Mouse (Mus musculus): ENCODE data around the gene Zfp408.
A peak's percentile ranks its signal among the peaks of the same experiment; 100 is the strongest.

Gene Zfp408

DNA sequence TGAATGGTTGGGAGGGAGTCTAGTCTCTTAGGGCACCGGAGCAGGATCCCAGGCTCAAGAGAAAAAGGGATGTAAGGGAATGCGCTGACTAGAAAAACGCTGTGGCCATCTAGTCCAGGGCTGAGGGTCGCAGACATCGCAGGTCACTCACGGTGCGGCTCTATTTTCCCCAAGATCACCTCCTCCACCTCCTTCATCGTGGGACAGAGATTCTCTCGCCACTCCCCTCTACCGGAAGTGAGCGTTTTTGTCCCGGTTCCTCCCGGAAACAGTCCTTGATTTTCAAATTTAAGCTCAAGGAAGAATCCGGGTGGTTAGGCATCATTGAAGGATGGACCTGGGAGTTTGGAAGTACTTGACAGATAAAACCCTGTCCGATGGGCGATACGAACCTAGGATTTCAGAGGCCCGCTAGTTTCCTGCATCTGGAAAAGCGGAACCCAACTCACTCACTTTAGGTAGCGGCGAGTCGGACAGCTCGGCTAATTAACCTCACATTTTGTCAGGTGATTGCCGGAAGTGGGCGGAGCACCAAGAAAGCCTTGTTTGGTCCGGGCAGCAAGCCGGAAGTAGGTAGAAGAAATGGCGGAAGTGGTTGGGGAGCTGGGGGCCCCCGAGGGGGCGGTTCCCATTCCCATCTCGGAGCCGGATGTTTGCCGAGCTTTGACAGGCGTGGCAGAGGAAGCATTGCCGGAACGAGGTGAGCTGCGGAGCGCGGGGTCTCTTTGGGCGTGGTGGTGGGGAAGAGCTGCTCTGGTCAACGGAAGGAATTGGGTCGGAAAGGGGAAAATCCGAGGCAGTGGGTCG is at the start of gene Zfp408, which contains the start of gene Arhgap1:
Zfp408 (minus strand) TSS at position 239 of the 807 bp plus-strand sequence.
Arhgap1 (plus strand) TSS at position 308 of the 807 bp plus-strand sequence.
- peak; percentile 98 for DNase-seq

DNA sequence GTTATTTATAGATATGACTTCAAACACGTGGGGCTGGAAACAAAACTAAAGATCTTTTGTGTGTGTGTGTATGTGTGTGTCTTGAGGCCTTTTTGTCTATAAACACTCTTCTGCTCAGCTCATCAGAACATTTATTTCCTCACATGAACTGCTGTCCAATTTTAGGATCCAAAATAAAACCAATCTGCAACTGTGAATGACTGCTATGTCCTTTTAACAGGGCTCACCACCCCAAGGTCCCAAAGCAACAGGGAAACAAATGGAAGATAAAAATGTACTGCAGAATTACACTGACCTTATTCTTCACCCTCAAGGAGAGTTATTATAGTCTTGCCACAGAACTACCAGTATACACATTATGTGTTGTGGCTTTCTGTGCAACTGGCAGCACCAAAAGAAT is 49.6 kb upstream of the Zfp408 start:
- no peak for DNase-seq

DNA sequence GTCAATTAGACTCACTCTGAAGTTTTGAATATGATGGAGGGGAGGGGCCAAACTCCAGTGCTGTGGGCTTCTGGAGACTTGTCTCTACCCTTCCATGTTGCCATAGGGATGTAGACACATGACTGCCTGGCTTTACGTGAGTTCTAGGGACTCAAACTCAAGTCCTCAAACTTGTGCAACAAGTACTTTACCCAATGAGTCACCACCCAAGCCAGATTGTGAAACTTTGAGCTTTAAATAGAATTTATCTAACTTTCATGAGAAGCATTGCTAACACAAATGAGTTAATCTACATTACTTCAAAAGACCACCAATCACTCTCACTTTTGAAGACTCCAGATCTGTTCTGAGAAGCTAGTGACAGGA is 46.6 kb upstream of the Zfp408 start:
- DNase-seq = no peak

DNA sequence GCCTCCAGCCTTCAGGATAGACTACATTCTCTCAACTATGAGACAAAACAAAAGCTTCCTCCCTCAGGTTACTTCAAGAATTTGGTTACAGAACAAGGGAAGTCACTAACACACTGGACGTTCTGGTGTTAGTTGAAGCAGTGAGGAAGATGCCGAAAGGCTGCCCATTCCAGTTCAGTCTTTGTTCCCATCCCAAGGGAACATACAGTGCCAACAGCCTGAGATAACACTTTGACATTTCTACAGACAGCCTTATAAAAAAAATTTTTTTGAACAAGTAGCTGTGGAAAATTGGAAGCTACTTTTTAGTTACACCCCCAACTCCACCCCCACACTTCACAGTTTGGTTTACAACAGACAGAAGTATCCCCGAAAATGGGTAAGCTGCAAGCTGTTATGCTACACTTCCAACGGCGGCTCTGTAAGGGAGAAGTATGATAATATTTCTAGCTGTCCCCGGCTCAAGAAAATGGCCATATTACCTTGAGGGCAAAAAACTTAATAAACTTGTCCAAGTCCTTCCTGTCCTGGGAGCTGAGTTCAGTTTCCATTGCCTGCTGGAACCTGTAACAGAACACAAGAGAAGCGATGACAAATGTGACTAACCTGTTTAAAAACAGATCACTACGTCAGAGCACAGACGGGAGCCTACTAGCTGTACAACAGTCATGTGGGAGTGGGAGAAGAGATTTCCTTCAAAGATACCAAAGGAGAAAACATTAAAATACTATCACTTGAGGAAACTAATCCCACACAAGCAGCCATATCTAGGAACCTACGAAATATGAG is 46.0 kb upstream of the Zfp408 start:
- no peak for DNase-seq

DNA sequence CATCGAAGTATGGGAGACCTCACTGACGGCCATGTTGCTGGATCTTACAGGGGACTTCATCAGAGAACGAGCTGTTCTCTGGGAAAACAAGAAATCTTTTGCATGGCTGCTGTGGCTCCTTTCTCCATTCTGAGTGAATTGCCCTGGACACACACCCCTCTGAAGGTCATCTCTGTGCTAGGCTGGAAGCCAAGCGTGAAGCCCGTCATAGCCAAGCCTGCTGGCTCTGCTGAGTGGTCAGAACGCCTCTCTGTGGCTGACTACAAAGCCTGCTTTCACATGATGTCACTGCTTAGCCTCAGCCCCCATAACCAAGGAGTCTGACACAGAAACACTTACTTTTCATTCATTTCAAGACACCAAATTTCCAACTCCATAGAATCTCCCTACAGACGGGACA is 39.9 kb upstream of the Zfp408 start:
- DNase-seq = no peak

DNA sequence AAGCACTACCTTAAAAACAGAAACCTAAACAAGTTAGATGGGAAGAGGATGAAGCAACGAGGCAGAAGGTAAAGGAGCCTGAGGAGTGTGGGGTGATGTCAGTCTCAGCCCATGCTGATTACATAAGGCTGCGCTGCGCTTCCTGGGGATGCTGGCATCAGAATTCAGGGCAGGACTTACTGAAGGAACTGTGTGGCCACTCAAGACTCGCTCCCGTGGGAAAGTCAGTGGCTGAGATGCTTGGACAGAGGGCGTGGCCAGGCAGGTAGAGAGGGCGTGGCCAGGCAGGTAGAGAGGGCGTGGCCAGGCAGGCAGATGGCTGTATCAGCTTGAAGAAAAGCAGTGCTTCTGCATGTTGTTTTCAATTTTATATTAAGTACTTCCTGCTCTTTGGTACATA is 34.3 kb upstream of the Zfp408 start:
- no peak for DNase-seq

DNA sequence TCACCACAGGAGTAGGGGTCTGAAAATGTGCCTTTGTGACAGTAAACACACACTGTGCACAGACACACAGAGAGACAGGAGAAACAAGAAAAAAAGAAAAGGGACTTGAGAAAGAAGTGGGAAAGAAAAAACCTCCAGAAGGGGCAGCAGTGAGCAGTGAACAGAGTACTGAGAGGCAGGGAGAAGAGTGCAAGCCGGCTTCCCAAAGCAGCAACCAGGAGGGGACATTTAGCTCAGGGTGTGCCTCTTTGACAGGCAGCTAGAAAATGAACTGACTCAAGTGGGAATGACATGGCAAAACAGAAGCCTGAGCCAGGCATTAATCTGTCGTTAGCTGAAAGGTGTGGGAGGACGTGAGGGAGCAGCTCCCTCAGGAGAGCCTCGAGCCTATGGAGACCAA is 33.3 kb upstream of the Zfp408 start:
- DNase-seq = peak; percentile 61

DNA sequence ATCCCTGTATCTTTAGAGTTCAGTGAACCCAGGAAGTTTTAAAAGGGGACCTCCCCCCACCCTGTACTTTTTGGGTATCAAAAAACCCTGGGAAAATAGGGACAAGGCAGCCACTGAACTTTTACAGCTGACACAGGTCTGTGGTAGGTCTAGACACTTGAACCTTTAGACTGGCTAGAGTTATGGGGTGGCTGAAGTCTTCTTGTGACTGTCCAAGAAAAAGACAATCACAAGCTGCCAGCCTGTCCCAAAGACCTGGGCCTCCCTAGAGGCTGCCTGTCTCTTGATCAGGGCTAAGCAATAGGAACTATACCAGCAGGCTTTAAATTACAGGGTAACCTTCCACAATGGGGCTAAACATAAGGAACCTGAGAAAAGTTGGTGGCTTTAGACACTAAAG is 27.4 kb upstream of the Zfp408 start:
- no peak for DNase-seq

DNA sequence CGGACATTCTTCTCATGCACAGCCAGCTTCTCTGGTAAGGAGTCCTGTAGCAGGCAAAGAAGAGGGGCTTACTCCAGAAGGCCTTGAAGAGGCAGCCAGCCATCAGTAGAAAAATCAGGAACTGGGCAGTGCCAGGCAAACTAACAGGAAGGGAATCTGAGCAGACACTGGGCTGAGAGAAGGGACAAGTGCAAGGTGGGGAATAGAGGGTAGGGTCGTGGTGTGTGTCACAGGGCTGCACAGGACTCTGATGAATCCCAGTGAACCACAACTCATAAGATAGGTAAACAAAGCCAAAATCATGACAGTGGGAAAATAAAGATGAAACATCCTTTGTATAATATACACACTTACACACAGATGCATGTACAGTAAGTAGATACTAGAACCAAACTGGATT is 26.8 kb upstream of the Zfp408 start:
- no peak for DNase-seq

DNA sequence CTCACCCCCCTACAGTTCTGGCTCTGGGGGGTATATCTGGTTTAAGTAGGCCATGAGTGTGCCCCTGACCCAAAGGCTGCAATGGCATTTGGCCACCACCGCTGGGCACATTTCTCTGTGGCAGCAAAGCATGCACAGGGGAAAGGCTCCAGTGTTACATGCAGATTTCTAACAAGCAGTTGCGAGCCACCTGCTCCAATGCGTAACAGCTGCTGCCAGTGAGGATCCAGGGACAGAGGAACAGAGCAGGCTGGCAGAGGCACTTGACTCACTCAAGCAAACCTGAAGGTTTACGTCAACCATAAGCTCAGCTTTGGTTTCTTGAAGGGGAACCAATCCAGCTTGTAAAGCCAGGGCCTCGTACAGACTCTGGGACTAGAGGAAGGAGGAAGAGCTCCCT is 25.3 kb upstream of the Zfp408 start:
- DNase-seq = no peak

DNA sequence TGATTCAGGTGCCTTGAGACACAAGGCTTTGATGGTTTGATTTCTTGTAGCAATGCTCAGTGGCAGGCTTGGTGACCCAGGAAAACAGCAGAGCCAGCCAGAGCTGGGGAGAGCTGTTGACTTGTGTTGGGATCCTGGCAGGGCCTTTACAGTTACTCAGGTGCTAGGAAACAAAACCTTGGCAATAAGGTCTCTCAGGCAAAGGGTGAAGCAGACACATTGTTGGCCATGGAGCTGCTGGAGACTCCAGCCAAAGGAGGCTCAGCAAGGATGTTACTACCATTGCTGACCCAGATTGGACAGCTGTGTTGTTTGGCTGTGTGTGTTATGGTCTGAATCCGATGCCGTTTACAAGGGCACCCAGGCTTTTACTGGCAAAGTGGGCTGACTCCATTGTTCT is 24.0 kb upstream of the Zfp408 start:
- DNase-seq = no peak

DNA sequence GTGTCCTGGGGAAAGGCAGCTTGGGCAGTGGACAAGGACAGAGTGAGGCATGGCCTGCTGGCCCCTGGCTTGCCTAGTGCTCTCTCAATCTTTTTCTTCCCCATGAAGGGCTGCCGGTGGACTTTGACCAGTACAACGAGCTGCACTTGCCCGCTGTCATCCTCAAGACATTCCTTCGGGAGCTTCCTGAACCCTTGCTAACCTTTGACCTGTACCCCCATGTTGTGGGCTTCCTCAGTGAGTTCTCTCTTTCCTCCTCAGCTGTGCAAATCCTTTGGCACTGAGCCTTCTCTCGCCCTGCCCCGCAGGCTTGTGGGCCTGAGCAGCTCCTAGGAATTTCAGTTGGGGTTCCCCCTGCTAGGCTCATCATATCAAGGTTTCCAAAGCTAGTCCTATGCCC is 20.4 kb upstream of the Zfp408 start:
- peak; percentile 89 for DNase-seq

DNA sequence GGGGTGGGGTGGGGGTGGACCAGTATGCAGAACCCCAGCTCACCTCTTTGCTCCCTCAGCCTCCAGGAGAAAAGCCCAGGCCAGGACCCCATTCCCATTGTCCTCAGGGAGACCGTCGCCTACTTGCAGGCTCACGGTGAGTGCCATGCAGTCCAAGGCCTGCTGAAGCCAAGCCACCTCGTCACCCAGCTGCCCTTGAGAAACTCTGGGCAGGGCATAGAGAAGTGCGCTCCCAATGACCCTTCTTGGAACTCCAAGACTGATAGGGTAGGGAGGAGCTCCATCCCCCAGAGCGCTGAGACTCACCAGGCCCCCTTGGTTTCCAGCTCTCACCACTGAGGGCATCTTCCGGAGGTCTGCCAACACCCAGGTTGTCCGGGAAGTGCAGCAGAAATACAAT is 19.7 kb upstream of the Zfp408 start:
- DNase-seq = no peak

DNA sequence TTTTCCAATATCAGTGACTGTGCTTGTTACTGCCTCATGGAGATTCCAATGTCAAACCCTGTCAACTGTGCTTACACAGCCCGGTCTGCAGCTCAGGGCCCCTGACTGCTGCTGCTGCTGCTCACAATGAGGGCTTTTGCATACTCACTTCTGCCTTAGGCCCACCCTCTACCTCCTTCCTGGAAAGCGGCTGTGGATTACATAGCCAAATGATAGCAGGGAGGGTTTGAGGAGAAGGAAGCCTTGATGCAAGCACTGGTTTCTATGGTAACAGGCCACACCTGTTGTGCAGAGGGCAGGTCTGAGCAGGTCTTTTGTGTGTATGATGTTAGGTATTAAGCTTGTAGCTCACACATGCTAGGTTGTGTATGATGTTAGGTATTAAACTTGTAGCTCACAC is 18.2 kb upstream of the Zfp408 start:
- DNase-seq = no peak

DNA sequence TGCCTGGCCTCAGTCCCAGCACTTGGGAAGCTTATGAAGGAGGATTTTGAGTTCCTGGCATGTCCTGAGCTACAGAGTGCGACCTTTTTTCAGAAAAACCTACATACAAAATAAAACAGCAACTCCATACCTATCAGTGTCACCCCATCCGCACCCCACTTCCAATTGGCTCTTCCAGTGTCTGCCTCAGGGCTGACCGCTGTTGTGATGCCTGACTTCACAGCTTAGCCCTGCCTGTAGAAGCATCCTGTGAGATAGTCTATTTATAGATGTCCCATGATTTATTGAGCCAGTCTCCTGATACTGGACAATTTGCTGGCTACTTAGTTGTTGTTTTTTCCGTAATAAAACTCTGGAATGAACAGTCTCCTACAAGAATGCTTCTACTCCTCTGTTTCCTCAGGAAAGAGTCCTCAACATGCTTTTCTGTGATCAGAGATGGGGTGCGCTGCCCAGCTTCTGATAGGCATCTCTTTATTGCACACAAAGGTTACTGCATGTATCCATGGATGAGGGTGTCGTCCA is 16.9 kb upstream of the Zfp408 start:
- peak; percentile 61 for DNase-seq

DNA sequence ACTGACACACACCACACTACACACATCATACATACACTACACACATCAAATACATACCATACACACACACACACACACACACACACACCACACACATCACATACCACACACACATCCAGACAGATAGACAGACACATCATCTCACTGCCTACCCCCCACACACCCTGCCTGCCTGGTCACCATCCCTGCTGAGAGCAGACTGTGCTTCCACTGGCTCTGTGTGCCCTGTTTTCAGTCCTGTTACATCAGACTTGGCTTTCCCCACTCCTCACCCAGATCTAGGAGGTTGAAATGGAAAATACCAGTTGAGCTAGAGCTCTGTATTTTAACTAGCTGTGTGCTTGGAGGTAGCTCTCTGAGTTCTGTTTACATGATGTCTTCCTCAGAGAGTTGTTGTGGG is 15.2 kb upstream of the Zfp408 start:
- DNase-seq = no peak

DNA sequence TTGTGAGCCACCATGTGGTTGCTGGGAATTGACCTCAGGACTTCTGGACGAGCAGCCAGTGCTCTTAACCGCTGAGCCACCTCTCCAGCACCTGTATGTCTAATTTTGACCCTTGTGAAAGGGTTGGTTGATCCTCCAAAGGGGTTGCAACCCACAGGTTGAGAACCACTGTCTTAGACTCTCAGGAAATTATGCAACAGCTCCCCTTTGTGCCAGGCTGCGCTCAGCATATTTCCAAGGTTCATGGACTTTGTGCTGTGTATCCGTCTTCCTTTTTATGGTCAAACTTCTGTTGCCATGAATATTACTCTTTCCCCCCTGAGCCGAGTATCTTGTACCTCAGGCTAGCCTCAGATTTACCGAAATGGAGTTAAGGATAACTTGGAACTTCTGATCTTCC is 11.4 kb upstream of the Zfp408 start:
- DNase-seq = peak; percentile 89

DNA sequence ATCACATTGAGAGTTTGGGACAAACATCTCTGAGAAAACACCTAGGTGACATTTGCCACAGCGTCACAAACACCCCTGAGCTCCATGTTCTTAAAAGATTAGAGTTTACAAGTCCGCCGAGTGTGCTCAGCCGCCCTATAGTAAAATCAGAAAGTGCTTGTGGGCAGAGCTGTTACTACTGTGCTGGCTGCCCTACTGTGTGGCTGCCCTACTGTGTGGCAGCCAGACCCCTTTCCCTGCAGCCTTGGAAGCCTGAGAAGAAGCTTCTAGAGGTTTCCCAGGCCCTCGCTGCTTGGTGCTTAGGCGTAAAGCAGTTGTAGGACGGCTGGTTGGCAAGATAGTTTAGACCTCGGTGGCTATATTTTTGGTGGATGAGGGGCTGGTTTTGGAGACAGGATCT is 10.1 kb upstream of the Zfp408 start:
- DNase-seq = no peak

DNA sequence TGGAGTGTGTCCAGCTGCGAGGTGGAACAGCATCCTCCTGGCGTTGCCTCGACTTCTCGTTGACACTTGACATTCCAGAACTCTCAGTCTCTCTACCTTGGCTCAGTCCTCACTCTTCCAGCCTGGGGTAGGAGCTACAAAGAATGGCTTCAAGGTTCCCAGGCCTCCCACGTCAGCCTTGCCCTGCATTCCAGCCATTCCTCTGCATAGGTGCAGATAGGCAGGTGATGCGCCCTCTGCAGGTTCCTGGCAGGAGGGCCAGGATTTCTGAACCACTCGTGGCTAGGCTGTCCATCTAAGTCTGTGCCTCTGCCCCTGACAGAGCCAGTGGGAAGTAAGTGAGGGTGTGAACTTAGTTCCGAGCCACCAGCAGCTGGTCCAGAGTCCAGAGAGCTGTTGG is 7.2 kb upstream of the Zfp408 start:
- peak; percentile 77 for DNase-seq

DNA sequence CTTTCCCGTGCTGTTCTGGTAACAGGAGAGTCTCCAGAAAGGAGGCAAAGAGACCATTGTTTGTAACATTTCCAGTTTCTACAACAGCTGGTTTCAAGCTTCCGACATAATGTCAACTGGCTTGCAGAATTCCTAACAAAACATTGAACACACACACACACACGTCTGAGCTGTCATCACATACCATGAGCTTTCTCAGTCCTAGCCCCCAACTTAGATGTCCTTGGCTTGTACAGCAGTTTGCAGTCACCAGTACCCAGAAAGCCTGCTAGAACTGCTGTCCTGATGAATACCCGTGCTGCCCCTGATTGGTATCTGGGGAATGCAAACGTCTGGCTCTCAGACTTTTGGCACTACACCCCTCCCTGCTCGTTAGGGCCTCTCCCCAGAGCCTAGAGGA is 6.2 kb upstream of the Zfp408 start:
- no peak for DNase-seq

DNA sequence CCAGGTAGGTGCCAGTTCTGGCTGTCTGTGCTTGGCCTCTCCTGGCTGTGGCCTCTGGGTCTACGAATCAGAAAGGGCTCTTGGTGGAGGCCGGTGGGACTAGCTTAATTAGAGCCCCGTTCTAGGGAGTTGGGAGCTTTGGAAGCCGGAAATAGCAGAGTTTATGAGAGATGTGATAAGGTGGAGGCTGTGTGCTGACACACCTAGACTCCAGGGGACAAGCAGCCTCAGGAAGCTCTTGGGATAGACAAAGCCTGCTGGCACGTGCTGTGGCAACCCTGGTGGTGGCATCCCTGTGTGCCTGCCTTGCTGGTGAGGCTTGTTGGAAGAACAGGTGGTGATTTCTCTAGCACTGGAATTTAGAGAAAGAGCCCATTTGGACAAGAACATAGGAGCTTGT is 5.8 kb upstream of the Zfp408 start:
- no peak for DNase-seq

DNA sequence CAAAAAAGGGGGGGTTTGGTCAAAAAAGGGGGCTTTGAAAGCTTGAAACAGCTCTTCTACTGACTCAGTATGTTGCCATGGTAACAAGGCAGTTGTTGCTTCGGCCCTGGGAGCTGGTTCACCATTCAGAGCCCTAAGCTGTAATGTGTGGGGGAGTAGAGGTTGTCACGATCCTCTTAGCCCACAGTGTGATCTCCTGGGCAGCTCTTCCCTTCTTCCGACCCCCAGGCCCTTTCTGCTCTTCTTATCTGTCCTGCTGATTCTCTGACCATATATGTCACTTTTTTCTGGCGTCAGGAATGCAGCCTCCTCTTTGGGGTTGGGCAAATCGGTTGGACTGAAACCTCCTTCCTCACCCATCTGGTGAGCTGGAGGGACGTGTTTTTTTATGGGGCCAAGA is 3.3 kb upstream of the Zfp408 start:
- no peak for DNase-seq

DNA sequence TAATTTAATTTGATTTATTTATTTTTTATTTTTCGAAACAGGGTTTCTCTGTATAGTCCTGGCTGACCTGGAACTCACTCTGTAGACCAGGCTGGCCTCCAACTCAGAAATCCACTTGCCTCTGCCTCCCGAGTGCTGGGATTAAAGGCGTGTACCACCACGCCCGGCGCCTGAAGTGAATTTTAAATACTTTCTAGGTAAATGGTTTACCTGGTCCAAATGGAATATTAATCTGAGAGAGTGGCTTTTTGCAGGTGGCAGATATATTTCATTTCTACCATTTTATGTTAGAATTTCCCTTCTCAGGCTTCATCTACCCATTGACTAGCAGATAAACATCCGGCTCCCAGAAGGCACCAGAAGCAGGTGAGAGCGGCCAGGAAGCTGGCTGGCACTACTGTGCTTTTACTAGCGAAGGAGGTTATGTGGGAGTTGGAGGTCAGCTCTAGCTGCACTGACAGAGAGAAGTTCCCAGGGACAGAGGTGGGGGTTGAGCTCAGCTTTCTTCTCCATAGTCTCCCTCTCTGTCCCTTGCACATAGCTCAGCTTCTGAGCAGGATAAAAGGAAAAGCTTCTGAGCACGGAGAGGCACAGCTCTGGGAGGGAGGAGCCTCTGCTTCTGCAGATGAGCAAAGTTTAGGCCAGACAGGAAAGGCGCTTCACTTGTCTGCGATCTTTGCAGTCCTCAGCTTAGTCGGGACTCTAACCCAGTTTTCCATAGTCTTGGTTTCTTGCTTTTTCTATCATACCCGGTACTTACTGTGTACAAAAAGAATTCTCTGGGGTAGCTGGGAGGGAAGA is 2.1 kb upstream of the Zfp408 start:
- DNase-seq = peak; percentile 58
